ENCODE assay signal across 8 mouse cellular contexts in genomic region chr9:21196521-21197433, GRCm38 (mm10). TPM values are rescaled to one million over a fixed set of nuclear protein-coding genes. Genes with fewer than 3 reads are reported as not detected.
DNase-seq lines count a peak whose midpoint lies in the region; ATAC-seq and TF ChIP-seq lines count a peak whose summit lies in the region.

No protein-coding gene starts in this region.

- peak overlapping the region; percentile 96 for H3K4me3 ChIP-seq in cortical plate, adult 2 months (ENCODE audit: insufficient read depth, low read length)
- H3K4me3 ChIP-seq in intestine, embryonic 16.5 days (ENCODE audit: low read length): peak overlapping the region; percentile 33
- H3K4me3 ChIP-seq in midbrain, embryonic 15.5 days: peak overlapping the region; percentile 87

- DNase-seq in layer of hippocampus, adult 11-12 months (ENCODE audit: low spot score): peak; percentile 70
- no peak for DNase-seq in layer of hippocampus, adult 9-10 months (ENCODE audit: low spot score)
- DNase-seq in urinary bladder, adult 18-20 months (ENCODE audit: low spot score in 2 of 2): no peak
- DNase-seq in adipocyte (ENCODE audit: low spot score): no peak
- DNase-seq in lung, postnatal 36 days: no peak

- TF ChIP-seq POLR2A in cortical plate, adult 2 months (IDR thresholded peaks at IDR 0.05; ENCODE audit: extremely low read depth, insufficient read depth, low read length): peak; percentile 92; the same call in 1 of the 2 replicates

- 23% methylated on average over 18 of the region's 19 CpGs for WGBS in intestine, embryonic 16.5 days
- 14% methylated on average over 18 of the region's 19 CpGs for WGBS in midbrain, embryonic 15.5 days

- H3K4me2 ChIP-seq in intestine, embryonic 16.5 days (ENCODE audit: low read depth, low read length): peak overlapping the region; percentile 55
- peak overlapping the region; percentile 85 for H3K4me2 ChIP-seq in midbrain, embryonic 15.5 days

- no peaks in the 10 kb centered on the region for H3K36me3 ChIP-seq in intestine, embryonic 16.5 days (ENCODE audit: control insufficient read depth, insufficient read depth, low read length)
- H3K36me3 ChIP-seq in midbrain, embryonic 15.5 days (replicated peaks): 0 out of 2 replicates have a peak, but pooled peaks cover 3% of the 10 kb centered on the region

- H3K4me1 ChIP-seq in cortical plate, adult 2 months (ENCODE audit: control insufficient read depth, insufficient read depth, low read length): peaks cover 2% of the 10 kb centered on the region
- H3K4me1 ChIP-seq in intestine, embryonic 16.5 days (ENCODE audit: control insufficient read depth, insufficient read depth, low read length): peaks cover 17% of the 10 kb centered on the region
- H3K4me1 ChIP-seq in midbrain, embryonic 15.5 days: peaks cover 32% of the 10 kb centered on the region

- TF ChIP-seq CTCF in cortical plate, adult 2 months (IDR thresholded peaks at IDR 0.05; ENCODE audit: extremely low read depth, insufficient read depth, low read length): no peak

- no peaks in the 10 kb centered on the region for H3K27me3 ChIP-seq in intestine, embryonic 16.5 days (replicated peaks; ENCODE audit: control insufficient read depth, insufficient read depth, low read length)
- no peaks in the 10 kb centered on the region for H3K27me3 ChIP-seq in midbrain, embryonic 15.5 days (replicated peaks)

- H3K9me3 ChIP-seq in intestine, embryonic 16.5 days (ENCODE audit: control insufficient read depth, low read length): no peaks in the 10 kb centered on the region
- H3K9me3 ChIP-seq in midbrain, embryonic 15.5 days: no peaks in the 10 kb centered on the region

- ATAC-seq in intestine, embryonic 16.5 days: peak; percentile 70
- ATAC-seq in midbrain, embryonic 15.5 days (replicated peaks): peak; percentile 83

- peak overlapping the region; percentile 59 for H3K9ac ChIP-seq in intestine, embryonic 16.5 days (ENCODE audit: low read depth, low read length)
- H3K9ac ChIP-seq in midbrain, embryonic 15.5 days: peak overlapping the region; percentile 87

- peak overlapping the region; percentile 58; the same call in 1 of the 2 replicates for H3K27ac ChIP-seq in cortical plate, adult 2 months (ENCODE audit: insufficient read depth, low read length)
- no peak overlapping the region; the same call in 1 of the 2 replicates for H3K27ac ChIP-seq in intestine, embryonic 16.5 days (ENCODE audit: low read length)
- peak overlapping the region; percentile 79 for H3K27ac ChIP-seq in midbrain, embryonic 15.5 days

RNA-seq across cellular contexts. Expression of gene Pde4a, which starts 31.3 kb away (rescaled TPM):
- polyA plus RNA-seq in cortical plate, adult 2 months (2012; rRNA removed): 77.0 and 80.1 TPM in 2 replicates
- polyA plus RNA-seq in intestine, embryonic 16.5 days (2015; fragmentation: Nextera tagmentation; extraction: Ambion mirVana): 6.2 and 7.8 TPM in 2 replicates
- polyA plus RNA-seq in midbrain, embryonic 15.5 days (2015; fragmentation: Nextera tagmentation; extraction: Ambion mirVana): 42.7 and 44.5 TPM in 2 replicates

RNA-seq across cellular contexts. Expression of gene Keap1, which starts 42.4 kb away (rescaled TPM):
- 62.3 and 65.9 TPM in 2 replicates for polyA plus RNA-seq in cortical plate, adult 2 months (2012; rRNA removed)
- polyA plus RNA-seq in intestine, embryonic 16.5 days (2015; fragmentation: Nextera tagmentation; extraction: Ambion mirVana): 58.1 and 59.7 TPM in 2 replicates
- 75.4 and 78.7 TPM in 2 replicates for polyA plus RNA-seq in midbrain, embryonic 15.5 days (2015; fragmentation: Nextera tagmentation; extraction: Ambion mirVana)

RNA-seq across cellular contexts. Expression of gene Cdc37, which starts 47.0 kb away (rescaled TPM):
- 158 and 168 TPM in 2 replicates for polyA plus RNA-seq in cortical plate, adult 2 months (2012; rRNA removed)
- polyA plus RNA-seq in intestine, embryonic 16.5 days (2015; fragmentation: Nextera tagmentation; extraction: Ambion mirVana): 247 and 261 TPM in 2 replicates
- polyA plus RNA-seq in midbrain, embryonic 15.5 days (2015; fragmentation: Nextera tagmentation; extraction: Ambion mirVana): 215 and 226 TPM in 2 replicates

RNA-seq across cellular contexts. Expression of gene S1pr5, which starts 51.5 kb away (rescaled TPM):
- 20.8 and 24.3 TPM in 2 replicates for polyA plus RNA-seq in cortical plate, adult 2 months (2012; rRNA removed)
- polyA plus RNA-seq in intestine, embryonic 16.5 days (2015; fragmentation: Nextera tagmentation; extraction: Ambion mirVana): 0.06 TPM in 1 of 2 replicates, not detected in the other
- polyA plus RNA-seq in midbrain, embryonic 15.5 days (2015; fragmentation: Nextera tagmentation; extraction: Ambion mirVana): 2.8 and 4.2 TPM in 2 replicates

Comparison
In these comparisons a context has a peak if more than half of its experiments do, and no peak if none do; other contexts are left out.
1. H3K4me3 ChIP-seq: peak in every context shown above with its lines; median percentile 96 in cortical plate, adult 2 months; 87 in midbrain, embryonic 15.5 days; 33 in intestine, embryonic 16.5 days.